Mouse (Mus musculus): Measurements from ENCODE around the gene Lrp6.

The Lrp6 gene

DNA sequence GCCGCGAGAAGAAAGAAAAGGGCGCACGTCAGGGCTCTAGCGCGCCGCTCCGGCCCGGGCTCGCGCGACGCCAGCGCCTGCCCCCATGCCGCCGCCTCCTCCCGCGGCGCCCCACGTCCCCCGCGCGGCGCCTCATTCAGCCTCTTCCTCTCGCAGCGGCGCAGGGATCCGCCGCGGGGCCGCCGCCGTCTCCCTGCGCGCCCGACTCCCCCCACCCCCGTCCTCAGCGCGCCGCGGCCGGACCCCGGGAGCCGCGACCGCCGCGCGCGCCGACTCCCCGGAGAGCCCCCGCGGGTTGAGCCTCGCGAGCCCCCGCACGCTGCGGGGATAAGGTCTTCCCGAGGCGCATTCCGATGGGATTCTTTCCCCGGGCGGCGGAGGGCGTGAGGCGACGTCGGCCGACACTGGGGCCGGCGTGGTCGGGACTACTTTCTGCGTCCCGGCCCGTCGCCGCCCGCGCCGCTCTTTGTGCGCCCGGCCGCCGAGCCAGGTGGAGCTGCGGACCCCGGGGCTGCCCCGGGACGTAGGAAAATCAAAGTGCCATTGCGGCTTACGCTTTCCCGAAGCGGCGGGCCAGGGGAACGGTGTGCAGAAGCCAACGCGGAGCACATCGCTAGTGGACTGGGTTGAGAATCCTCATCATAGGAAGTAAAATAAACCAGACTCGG lies at the start of gene Lrp6:
Gene Lrp6 (minus strand): TSS at position 148 of the 668 bp plus-strand sequence.
- DNase-seq, result peak; percentile 86

DNA sequence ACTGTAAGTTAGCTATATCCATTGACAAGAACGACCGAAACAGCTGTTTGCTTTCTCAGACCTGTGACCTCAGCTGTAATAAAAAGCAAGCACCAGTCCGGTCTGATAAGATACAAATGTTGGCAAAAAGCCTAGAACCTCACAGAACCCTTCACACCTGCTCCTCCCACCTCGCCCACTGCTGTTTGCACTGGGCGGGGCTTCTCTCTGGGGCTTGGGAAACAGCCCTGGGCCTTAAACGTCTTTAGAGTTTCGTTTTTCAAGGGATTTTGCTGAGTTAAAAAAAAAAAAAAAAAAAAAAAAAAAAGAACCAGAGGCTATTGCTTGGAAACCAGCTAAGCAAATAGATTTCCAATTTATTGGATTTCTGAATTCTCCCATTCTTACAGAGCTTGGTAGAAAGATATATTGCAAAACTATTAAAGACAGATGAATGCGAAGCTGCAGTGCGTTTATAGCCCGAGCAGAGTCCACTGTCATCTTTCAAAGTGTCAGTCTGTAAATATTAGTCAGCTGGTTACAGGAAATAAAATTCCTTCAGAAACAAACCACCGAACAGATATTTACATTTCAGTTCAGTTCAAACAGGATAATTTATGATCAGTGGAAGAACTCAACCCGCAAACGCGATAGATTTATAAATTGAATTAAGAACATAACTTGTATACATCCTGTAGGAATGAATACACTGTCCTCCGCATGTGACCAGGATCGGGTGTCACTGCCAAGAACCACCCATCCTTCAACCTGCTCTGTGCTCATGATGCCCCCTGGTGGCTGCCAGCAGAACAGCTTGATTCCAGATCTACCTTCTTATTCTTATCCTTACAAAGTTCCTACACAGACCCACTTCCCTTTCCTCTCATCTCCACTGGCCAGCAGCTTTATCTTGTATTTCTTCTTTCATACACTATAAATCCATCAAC lies 48.2 kb upstream of the Lrp6 start:
- peak; percentile 84 for DNase-seq

DNA sequence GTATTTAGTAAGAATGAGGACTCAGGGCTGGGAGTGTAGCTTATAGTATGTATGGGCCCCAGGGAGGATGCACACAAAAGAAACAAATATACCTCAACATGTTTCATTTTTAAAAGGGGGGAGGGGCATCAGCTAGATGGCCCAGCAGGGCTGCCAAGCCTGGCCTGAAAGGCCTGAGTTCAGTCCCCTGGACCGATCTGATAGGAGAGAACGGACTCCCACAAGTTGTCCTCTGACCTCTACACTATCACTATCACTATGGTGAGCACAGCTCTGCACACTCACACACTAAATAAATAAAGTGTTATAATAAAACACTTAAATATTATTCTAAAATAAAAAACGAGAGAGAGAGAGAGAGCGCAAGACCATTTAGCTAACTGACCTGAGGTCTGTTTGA lies 47.6 kb upstream of the Lrp6 start:
- DNase-seq, result no peak

DNA sequence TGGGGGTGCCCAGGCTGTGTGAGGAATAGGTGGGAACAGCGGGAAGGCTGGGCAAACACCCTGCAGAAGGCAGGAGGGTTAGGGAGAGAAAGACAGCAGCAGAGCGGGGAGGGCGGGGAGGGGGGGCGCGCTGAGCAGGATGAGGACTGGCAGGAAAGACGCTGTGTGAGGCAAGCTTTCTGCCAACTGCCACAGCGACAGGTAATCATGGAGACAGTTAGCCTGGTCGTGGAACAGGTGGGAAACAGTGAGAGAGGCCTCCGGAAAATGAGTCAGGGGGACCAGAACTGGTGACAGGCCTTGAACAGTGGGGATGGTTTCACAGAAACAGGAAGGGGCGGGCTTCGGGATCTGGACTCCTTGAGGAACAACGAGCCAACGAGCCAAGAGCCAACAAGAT lies 45.1 kb upstream of the Lrp6 start:
- DNase-seq, result peak; percentile 18

DNA sequence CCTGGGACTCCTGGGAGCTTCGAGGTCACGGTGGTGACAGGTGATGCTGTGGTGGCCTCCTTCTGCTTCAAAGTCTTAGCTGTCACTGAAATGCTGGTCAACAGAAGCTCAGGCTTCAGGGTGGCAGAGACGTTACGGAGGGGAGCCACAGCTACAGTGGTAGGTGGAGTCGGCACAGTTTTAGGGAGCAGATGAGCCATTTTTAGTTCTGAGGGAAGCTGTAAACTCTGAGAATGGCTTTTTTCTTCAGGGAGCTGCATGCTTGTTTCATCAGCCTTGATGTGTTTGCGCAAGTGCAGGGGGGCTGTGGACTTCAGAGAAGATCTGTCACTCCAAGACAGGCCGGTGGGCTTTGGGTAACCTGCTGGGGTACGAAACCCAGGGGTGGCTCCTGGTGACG lies 43.6 kb upstream of the Lrp6 start:
- DNase-seq, result no peak

DNA sequence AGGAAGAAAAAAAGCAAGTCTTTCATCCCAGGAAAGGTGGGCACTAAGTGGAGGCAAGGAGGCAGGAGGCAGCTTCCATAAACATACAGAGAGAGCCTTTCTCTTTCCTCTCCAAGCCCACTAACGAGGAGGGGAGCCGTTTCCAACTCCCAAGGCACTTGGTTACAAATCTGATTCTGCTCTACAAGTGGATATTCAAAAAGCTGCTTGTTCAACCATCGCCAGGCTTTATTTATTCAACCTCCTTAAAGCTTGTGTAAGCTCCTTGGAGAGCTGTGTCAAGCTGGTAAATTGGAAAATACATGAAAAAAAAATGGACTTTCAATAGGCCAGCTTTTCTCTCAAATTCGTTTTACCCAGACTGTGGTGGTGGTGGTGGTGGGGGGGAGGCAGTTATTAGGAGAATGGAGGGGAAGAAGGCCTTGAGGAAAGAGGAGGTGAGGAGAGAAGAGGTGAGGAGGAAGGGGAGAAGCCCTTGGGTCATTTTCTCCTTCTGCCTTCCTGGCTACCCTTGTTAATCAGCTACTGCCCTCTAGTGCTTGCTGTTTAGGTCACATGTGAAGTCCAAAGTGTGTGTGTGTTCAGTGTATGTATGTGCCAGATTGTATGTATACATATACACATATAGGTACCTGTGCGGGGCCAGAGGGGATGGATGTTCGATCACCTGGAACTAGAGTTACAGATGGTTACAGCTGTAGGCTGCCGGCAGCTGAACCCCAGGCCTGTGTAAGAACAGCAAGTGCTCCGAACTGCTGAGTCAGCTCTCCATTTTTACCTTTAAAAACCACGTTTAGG lies 40.4 kb upstream of the Lrp6 start:
- no peak for DNase-seq

DNA sequence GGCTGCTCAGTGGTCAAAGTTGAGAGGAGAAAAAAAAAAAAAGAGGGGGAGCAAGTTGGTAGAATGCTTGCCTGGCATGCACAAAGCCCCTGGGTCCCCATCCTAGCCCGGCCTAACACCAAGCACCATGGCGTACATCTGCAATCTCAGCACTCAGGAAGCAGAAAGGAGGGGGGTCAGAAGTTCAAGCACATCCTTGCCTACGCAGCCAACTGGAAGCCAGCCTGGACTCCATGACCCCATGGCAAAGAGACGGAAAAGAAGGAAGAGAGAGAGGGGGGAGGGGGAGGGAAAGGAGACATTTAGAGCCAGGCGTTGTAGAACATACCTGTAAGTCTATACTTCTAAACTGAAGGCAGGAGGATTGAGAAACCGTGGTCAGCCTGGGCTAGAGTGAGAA lies 39.8 kb upstream of the Lrp6 start:
- DNase-seq, result no peak

DNA sequence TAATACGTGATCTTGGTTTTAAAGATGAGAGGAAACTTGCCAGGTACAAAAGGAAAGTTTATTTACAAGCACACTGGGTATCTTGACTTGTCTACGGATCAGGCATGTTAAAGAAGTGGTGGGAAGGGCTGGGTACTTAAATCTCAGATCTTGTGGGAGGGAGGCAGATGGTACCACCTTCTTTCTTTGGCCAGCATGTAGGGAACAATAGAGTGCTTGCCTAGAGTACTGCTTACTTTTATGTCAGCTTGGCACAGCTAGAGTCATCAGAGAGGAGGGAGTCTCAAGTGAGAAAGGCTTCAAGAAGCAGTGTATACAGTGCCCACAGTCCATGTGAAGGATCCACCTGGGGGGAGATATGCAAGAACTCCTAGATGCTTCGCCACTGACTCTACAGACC lies 38.4 kb upstream of the Lrp6 start:
- no peak for DNase-seq

DNA sequence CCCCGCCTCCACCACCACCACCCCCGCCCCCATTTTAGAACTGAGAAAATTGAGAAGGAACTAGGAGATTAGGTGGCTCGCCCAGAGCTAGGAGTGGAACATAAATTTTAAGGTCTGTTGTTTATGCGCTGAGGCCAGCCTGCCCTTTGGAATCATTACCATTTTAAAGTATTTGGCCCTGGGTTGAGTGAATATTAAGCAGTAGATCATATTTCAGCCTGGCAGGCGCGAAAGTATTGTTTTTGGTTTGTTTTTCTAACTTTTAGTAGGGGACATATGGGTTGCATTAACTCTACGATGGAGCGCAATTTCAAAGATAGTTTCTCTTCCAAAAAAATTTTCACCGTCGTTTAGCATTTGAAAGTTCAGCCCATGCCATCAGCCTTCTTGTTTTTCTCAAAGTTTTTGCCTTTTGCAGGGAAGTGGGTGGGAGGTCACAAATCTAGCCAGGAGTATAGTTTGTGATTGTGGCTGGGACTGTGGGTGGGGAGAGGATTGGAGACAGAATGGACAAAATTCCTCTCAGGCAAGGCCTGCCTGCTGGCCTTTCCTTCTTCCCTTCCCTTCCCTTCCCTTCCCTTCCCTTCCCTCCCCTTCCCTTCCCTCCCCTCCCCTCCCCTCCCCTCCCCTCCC lies 35.7 kb upstream of the Lrp6 start:
- no peak for DNase-seq

DNA sequence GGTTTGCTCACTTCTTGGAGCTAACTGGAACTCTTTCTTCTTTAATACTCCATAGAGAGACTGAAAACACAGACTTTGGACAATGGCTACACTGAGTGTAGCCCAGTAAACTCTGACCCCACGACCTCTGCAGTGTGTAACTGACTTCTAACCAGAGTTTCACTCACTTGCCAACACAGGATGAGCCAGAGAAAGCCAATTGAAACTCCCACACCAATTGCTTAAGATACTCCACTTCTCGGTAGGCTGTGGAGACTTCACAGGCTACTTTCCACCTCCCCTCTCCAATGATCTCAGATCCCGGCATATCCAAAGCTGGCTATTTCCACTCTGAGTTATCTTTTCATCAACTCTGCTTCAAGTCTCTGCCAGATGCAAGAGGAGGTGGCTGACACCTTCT lies 35.0 kb upstream of the Lrp6 start:
- no peak for DNase-seq

DNA sequence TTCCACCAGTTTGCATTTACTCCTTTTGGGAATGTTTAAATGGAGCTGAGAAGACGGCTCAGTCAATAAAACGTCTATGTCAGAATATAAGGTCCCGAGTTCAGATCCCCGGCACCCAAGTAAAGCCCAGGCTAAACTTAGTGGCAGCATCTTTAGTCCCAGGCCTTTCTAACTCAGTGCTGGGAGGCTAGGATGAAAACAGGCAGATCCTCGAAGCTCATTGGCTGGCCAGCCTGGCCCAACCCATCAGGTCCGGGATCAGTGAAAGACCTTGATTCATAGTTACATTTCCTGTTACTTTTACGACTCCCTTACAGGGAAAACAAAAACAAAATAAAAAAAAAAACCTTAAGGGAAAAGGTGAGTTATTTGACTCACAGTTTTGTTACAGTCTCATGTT lies 34.4 kb upstream of the Lrp6 start:
- no peak for DNase-seq

DNA sequence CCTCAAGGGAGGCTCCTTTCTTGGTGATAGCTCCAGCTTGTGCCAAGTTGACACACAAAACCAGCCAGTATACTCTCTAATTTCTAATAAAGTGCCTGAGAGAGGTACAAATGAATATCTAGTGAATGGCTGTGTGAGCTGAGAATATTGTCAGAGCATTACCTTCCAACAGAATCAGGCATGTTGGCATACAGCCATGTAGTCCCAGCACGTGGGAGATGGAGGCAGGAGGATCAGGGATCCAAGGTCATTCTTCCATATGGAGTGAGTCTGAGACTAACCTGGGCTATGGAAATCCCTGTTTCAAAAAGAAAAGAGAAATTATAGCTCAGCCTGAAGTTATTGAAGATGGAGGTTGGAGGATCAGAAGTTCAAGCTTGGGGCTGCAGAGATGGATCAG lies 32.5 kb upstream of the Lrp6 start:
- DNase-seq, result no peak

DNA sequence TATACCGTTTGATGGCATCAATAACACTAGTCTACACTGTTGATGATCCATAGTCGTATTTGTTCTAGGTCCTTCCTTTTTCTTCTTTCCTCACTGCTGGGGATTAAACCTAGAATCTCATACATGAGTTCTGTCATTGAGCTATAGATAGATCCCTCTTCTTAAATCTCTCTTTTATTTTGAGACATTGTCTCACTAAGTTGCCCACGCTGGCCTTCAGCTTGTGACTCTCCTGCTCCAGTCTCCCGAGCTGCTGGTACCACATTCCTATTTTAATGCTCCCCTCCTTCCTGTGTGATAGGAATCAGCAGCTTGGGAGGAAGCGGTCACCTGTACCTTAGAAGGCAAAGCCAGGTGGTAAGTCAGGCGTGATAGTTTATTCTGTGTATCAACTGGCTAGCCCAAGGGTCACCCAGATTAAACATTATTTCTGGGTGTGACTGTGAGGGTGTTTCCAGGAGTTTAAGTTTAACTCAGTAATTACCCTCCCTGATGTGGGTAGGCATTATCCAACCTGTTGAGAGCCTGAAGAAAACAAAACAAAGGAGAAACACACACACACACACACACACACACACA lies 31.0 kb upstream of the Lrp6 start:
- DNase-seq, result no peak

DNA sequence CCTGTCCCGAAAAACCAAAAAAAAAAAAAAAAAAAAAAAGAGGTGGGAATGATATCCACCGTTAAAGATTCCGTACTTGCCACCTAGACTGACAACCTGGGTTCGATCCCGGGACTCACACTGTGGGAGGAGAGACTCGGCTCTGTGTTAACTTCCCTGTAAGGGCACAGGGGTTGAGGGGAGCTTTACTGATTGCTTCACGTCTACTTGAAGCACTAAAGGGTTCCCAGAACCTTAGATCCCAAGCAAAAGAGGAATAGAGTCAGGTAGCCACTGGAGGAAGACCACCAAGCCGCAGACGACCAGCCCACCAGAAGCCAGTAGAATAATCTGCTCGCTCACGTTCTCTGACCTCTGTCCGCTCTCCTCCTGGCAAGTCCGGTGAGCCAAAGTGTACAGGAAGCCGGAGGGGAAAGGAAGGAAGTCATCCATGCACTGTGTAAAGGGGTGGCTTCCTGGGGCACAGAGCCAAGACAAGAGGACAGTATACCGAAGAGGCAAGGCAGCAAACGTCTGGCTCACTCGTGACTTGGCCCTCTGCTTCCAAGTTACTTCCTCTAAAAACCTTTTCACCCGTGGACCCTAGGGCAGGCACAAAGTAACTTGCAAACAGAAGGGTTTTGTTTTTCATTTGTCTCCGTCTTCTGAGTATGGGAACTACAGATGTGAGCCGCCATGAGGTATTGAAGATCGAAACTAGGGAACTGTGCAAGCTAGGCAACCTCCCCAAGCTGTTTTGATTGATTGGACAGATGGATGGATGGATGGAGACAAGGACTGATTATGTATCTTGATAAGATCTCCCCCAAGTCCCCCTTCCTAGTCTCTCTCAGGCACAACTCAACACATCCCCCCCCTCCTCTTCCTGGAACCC lies 28.0 kb upstream of the Lrp6 start:
- DNase-seq, result no peak

DNA sequence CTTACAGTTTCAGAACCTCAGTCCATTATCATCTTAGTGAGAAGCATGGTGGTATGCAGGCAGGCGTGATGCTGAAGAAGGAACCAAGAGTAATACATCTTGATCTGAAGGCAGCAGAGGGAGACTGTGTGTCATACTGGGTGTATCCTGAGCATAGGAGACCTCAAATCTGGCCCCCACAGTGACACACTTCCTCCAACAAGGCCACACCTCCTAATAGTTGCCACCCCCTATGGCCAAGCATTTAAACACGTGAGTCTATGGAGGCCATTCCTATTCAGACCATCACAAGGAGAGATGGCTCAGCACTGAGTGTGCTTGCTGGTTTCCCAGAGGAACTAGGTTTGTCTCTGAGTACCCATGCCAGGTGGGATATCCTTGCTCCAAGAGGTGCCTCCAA lies 24.8 kb upstream of the Lrp6 start:
- no peak for DNase-seq

DNA sequence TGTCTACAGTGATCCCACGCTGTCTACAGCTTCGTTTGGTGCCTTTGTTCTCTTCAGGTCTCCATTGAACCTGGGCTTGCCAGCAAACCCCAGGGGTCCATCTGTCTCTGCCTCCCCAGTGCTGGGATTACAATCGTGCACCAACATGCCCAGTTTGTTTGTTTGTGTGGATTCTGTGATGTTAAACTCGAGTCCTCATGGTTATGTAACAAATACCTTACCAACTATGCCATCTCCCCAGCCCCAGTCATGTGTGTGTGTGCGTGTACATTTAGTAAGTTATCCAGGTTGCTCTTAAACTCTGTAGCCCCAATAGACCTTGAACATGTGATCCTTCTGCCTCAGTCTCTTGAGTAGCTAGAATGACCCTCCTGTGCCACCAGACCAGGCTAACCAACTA lies 19.5 kb upstream of the Lrp6 start:
- DNase-seq, result no peak

DNA sequence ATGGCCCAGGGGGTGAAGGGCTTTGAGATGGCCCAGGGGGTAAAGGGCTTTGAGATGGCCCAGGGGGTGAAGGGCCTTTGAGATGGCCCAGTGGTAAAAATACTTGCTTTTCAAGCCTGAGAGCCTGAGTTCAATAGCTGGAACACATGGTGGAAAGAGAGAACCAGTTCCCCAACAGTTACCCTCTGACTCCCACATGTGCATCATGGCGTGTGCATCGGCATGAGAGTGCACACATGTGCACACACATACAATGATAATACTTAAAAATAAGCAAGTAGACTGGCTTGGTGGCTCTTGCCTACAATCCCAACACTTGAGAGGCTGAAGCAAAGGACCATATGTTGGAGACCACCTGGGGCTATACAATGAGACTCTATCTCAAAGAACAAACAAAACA lies 17.9 kb upstream of the Lrp6 start:
- no peak for DNase-seq

DNA sequence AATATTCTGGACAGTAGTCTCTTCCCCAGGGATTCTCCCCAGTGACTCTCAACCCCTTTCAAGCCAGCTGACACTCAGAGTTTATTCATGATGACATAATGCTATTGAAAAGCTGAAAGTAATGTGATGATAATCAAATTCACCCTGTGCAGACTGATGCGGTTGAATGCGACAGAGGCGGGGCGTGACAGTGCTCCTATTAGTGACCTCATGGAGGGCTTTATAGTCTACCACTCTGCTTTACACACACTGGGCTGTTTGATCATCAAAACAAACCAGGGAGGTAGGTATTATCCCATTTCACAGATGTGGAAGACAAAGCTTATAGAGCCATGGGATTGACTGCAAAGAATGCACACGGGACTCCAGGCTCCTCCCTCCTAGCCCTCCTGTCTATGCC lies 15.3 kb upstream of the Lrp6 start:
- no peak for DNase-seq

DNA sequence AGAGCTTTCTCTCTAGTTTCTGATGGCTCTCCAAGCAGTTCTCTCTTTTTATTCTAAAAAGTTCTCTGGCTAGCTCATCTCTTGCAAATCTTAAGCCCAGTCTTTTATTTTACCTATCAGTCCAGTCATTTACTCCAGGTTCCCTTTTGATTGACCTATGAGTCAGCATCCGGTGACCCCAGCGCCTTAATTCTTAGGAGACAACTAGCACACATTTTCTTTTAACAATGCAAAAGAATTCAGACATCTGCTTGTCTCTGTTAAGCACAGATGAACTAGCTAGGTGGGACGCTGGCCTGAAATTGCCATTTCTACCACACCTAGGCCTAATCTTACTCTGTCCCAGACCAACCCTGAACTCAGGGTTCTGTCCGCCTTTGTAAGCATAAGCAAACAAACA lies 12.7 kb upstream of the Lrp6 start:
- no peak for DNase-seq

DNA sequence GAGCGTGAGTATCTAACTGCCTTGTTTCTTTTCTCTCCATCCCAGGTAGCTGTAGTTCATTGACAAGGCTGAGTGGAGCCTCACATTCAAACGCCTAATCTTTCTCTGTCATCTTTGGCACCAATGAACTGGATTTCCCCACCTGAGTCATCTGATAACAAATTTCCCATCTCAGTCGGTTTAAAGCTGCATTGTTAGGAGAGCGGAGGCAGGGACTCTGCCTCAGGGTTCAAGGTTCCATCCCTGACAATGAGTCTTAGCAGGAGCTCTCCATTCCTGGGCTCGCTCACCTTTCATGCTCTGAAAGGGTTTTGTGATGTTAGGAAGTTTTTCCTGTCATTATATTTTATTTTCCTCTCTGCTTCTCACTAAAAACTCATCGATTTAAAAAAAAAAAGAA lies 11.3 kb upstream of the Lrp6 start:
- DNase-seq, result no peak

DNA sequence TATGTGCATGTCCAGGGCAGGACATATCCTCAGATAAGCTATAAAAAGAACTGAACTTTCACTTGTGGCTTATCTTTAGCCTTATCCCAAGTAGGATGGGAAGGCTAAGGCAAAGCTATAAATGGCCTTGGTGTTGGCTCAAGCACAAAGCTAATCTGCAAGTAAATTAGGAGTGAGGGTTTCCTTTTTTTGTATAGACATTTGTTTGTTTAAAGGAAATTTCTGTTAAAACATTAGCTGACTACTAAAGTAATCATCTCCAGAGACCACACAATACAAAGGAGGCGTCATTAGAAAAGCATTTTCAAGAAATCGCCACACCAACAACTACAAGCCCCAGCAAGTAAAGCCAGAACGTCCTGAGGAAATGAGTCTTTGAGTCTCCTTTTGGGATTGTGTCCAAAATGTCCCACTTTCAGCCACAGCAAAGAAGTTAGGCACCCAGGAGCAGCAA lies 8.6 kb upstream of the Lrp6 start:
- DNase-seq, result no peak

Measured in right cerebral cortex, postnatal 25 days (tissue).